Mouse (Mus musculus): ENCODE measurements around the gene Arsg. TPM values are rescaled to one million over a fixed set of nuclear protein-coding genes. Genes with fewer than 3 reads are reported as not detected.

Arsg gene
- total RNA-seq, 2 experiments from 2014 or later: 5.6 to 6.3 TPM

DNA sequence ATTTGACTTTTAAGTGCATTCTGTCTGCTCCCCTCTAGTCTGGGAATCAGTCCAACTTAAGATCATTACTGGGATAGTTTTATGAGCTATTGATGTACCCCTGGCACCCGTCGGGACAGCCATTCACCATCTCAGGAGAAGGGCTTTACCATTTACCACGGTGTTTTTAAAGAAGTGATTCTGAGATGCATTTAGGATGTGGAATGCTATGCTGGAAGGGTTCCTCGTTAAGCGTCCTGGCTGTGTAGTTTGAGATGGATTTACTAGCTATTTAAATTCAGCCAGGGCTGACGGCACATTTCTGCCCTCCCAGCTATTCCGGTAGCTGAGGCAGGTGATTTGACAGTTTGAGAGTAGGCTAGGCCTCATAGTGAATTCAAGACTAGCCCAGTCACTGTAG lies 71.3 kb downstream of the Arsg start:
- DNase-seq (ENCODE audit: low spot score in 2 of 2): no peak

GRCm38 (mm10) chr11:109545265-109545664 lies 72.1 kb downstream of the Arsg start:
- DNase-seq (ENCODE audit: low spot score in 2 of 2): no peak

DNA sequence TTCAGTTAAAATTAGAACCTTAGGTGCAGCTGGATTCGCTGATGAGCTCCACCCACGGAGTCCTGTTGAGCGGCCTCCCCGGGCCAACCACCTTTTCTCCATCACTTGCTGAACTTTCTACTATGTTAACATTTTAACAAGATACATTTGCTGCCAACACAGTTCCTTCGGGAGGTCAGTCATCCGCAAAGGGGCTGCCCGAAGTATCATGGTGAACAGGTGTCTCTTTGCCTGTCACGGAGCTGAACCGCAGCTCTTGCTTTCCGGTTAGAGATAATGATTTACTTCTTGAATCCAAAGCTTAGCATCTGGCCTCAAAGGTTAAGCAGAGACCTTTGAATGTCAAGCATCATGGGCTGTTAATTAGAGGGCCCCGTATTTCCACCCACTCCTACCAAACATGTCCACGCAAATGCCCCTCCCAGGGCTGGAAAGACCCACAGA lies 72.5 kb downstream of the Arsg start:
- no peak for DNase-seq (ENCODE audit: low spot score in 2 of 2)

- DNase-seq (ENCODE audit: low spot score in 2 of 2): no peak
Measured at GRCm38 (mm10) chr11:109546305-109547001, 73.3 kb downstream of the Arsg start.

DNA sequence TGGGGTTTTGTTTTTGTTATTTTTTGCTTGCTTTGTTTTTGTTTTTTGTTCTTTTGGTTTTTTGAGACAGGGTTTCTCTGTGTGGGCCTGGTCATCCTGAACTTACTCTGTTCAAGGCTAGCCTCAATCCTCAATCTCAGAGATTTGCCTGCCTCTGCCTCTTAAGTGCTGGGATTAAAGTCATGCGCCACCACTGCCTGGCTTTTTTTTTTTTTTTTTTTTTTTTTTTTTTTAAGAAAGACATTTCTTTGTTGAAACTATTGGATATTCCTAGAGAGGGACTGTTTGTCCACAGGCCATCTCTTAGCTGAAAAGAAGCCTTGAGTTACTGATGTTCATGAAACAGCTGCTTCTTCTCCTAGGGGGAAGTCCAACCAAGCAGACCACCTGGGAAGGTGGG lies 74.5 kb downstream of the Arsg start:
- DNase-seq (ENCODE audit: low spot score in 2 of 2): no peak

DNA sequence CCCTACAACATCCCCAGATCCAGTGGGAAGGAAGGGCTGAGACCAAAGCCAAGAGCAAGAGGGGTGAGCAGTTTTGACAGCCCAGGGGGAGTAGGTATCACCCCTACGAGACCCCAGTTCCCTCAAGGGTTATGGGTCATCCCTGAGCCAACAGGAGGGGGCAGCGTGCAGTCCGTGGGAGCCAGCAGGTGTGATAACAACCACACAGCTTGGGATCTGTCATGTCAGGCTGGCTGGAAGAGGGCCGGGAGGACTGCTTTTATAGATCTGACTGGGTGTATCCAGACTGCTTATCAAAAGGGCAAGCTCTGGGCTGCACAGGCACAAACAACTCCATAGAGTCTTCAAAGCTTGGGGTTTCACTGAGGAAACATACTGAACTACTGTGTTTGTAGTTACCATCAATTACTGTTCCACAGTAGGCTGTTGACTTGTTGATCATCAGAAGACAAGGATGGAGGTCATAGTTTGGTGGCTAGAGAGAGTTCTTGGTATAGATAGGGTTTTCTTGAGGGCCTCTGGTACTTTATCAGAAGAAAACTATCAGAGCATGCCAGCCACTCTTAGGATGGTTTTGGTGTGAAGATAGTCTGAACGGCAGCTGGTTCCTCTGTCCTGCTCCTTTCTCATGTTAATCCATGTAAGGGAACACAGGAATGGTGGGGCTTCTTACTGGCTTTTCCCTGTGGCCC lies 76.6 kb downstream of the Arsg start:
- no peak for DNase-seq (ENCODE audit: low spot score in 2 of 2)

GRCm38 (mm10) chr11:109553921-109554320 lies 80.7 kb downstream of the Arsg start:
- no peak for DNase-seq (ENCODE audit: low spot score in 2 of 2)

GRCm38 (mm10) chr11:109554443-109554842 lies 81.3 kb downstream of the Arsg start:
- DNase-seq (ENCODE audit: low spot score in 2 of 2): no peak

GRCm38 (mm10) chr11:109556130-109556529 lies 83.0 kb downstream of the Arsg start:
- no peak for DNase-seq (ENCODE audit: low spot score in 2 of 2)

- DNase-seq (ENCODE audit: low spot score in 2 of 2): no peak
Measured at GRCm38 (mm10) chr11:109557419-109557818, 84.2 kb downstream of the Arsg start.

- DNase-seq (ENCODE audit: low spot score in 2 of 2): no peak
Measured at GRCm38 (mm10) chr11:109559241-109559640, 86.1 kb downstream of the Arsg start.

DNA sequence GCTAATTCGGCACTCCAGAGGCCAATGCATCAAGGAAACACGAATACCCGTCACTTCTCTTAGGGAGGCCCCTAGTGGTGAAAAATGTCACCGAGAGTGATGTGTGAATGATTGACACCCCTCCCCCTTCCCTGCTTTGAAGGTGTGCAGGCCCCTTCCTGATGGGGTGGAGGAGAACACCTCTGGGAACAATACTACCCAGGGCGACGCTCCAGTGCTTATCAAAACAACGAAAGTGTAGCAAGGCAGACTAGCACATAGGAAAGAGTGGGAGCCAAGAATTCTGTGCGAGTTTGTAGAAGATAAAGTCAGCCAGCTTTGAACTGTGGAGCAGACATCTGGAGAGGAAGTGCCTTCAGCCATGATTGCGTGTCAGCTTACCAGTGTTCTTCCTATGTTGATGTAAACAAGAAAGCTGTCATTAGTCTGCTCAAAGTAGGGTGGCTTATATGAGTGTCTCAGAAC lies 87.7 kb downstream of the Arsg start:
- no peak for DNase-seq (ENCODE audit: low spot score in 2 of 2)

- no peak for DNase-seq (ENCODE audit: low spot score in 2 of 2)
Measured at GRCm38 (mm10) chr11:109561445-109561844, 88.3 kb downstream of the Arsg start.

GRCm38 (mm10) chr11:109563708-109564107 lies 90.5 kb downstream of the Arsg start:
- DNase-seq (ENCODE audit: low spot score in 2 of 2): no peak

DNA sequence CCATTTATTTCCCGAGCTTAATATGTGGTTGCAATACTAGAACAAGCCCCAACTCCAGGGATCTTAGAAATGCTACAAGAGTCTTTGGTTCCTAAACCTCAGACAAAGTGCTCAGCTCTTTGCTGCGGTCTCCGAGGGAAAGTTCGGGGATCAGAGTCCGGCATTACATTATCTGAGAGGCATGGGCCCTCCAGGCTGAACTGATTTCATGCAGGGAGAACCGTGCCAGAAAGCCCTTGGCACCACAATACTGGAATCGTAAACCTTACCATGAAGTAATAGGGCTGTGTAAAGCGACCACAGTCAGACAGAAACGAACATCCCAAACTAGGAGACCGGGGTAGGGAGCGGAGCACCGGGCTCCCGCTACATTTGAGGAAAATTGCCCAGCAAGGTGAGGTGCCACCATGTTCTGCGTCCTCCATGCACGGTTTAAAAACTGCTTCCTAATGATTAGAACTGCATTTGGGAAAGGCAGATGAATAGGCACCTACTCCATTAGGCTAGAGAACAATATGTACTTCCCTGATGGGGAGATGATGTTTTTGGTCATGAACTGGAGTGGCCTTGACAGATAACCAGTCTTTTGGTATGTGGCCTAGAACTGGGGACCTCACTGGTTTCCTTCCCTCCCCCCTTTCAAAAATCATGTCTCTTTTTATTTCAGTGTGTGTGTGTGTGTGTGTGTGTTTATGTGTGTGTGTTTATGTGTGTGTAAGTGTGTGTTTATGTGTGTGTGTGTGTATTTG lies 91.5 kb downstream of the Arsg start:
- DNase-seq (ENCODE audit: low spot score in 2 of 2): no peak

DNA sequence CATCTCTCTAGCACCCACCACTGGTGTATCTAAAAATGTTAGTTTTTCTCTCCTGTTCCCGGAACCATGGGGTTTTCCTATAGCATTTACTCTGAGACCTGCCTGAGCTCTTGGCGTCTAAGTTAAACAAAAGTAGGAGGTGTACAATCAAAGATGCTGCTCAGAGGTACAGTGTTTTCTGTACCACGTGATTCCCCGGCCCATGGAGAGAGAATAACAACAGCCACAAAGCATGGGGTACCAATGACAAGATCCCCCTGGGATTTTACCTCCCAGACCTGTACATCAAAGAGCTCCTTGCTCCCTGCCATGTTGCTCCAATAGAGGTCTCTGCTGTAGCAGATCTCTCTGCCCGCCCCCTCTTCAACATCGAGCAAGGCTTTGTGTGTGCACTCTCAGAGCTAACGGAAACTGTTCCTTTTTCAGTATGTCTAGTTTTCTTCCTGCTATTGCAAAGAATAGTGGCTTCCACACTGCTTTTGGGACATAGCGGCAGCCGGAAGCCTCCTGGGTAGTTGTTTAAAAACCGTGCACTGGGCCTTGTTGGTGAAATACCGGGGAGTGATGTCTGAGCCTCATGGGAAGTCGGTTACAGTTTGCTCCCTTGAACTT lies 95.9 kb downstream of the Arsg start:
- DNase-seq (ENCODE audit: low spot score in 2 of 2): no peak

GRCm38 (mm10) chr11:109569809-109570208 lies 96.6 kb downstream of the Arsg start:
- no peak for DNase-seq (ENCODE audit: low spot score in 2 of 2)

GRCm38 (mm10) chr11:109572051-109572450 lies 98.9 kb downstream of the Arsg start:
- no peak for DNase-seq (ENCODE audit: low spot score in 2 of 2)

DNA sequence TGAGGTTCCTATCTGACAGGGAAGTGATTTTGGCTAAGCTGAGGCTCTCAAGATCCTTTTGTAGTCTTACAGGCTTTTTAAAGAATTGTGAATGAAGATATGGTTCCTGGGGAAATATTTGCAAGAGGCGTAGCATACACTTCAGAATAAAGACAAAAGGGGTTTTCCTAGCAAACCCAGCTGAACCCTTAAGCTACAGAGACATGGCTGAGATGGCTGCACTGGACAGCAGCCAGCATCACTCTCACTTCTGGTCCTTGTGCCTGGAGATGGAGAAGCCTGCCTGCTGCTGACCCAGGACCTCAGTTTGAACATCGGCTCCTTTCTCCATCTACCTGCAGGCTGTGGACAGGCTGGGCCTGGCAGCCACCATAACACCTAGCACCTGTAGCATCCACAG lies 101.4 kb downstream of the Arsg start:
- no peak for DNase-seq (ENCODE audit: low spot score in 2 of 2)

DNA sequence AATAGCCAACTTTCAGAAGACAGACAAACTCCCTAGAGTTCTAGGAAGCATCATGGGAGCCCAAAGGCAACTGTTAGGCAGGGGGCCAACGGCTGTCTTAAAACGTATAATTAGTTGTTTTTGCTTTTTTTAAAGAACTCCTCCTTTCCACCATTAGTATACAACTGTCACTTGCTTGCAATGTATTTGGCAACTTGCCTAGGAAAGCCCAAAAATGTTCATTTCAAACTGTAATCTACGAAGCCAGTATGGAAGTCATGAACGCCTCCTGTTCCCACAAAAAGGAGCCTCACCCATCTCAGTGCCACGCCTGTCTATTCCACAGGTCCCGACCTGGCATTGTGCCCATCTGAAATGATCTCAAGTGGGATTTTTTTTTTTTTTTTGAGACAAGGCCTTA lies 102.7 kb downstream of the Arsg start:
- DNase-seq (ENCODE audit: low spot score in 2 of 2): no peak

- DNase-seq (ENCODE audit: low spot score in 2 of 2): no peak
Measured at GRCm38 (mm10) chr11:109578536-109578935, 105.4 kb downstream of the Arsg start.

GRCm38 (mm10) chr11:109579999-109580398 lies 106.8 kb downstream of the Arsg start:
- DNase-seq (ENCODE audit: low spot score in 2 of 2): no peak

All from adrenal gland, adult 18-20 months (tissue).